Mouse (Mus musculus) hindbrain, embryonic 16.5 days (tissue): Measurements from ENCODE around the gene Grap2. TPM values are rescaled to one million over a fixed set of nuclear protein-coding genes. Genes with fewer than 3 reads are reported as not detected.

Experiments
- ATAC-seq: fragments of 200-750 bp; cut with Nextera tagmentation; 2 replicates; pipeline ENCODE4 v1.8.0; 2017; ENCODE audit warnings: moderate TSS enrichment, moderate library complexity
- H3K27ac ChIP-seq: fragments of 300-500 bp; sonication (generic); 2 replicates; pipeline ENCODE4 v1.5.1; 2014; ENCODE audit warnings: low read depth, mild to moderate bottlenecking, control low read depth, low read length, moderate library complexity
- H3K27me3 ChIP-seq: fragments of 300-500 bp; sonication (generic); replicated peaks from 2 replicates; pipeline ENCODE4 v1.6.1; 2014; ENCODE audit warnings: low read length; ENCODE audit not compliant: control insufficient read depth, insufficient read depth
- H3K36me3 ChIP-seq: fragments of 300-500 bp; sonication (generic); 2 replicates; pipeline ENCODE4 v1.6.1; 2014; ENCODE audit warnings: mild to moderate bottlenecking, low read length, moderate library complexity, mixed read lengths; ENCODE audit not compliant: control insufficient read depth, insufficient read depth
- H3K4me1 ChIP-seq: fragments of 300-500 bp; sonication (generic); 2 replicates; pipeline ENCODE4 v1.6.1; 2014; ENCODE audit warnings: low read depth, low read length; ENCODE audit not compliant: control insufficient read depth, insufficient read depth
- H3K4me2 ChIP-seq: fragments of 300-500 bp; sonication (generic); 2 replicates; pipeline ENCODE4 v1.6.1; 2014; ENCODE audit warnings: mild to moderate bottlenecking, low read length, control low read depth, moderate library complexity
- H3K4me3 ChIP-seq: fragments of 300-500 bp; sonication (generic); 2 replicates; pipeline ENCODE4 v1.5.1; 2014; ENCODE audit warnings: mild to moderate bottlenecking, low read length, control low read depth, moderate library complexity
- H3K9ac ChIP-seq: fragments of 300-500 bp; sonication (generic); 2 replicates; pipeline ENCODE4 v1.6.1; 2014; ENCODE audit warnings: low read depth, mild to moderate bottlenecking, control low read depth, low read length, moderate library complexity
- H3K9me3 ChIP-seq: fragments of 300-500 bp; sonication (generic); 2 replicates; pipeline ENCODE4 v1.6.1; 2014; ENCODE audit warnings: mild to moderate bottlenecking, low read length, moderate library complexity; ENCODE audit not compliant: control insufficient read depth
- WGBS: fragments of 180-500 bp; shearing (Covaris S2); extraction: QIAGEN DNeasy Blood & Tissue Kit; methylation state at CpG from one replicate; pipeline ENCODE4 v1.1.7; 2014; 5-methylcytosine and 5-hydroxymethylcytosine counted together
- microRNA-seq: library from miRNA; unstranded; fragments of <30 nt; microRNA quantifications from one replicate; pipeline ENCODE4, GENCODE M21; 2017
- polyA plus RNA-seq: library from polyadenylated mRNA; unstranded; fragments of >200 nt; fragmentation: Nextera tagmentation; extraction: Ambion mirVana; gene quantifications from 2 replicates; pipeline ENCODE4 v1.2.1, GENCODE M21; 2015

Grap2 gene
- polyA plus RNA-seq, 1 experiment from 2014 or later, result 0.31 TPM

- Histone ChIP-seq H3K4me1 (peaks cover 15% of the 10 kb centered on the region), H3K27ac (no peak overlapping the region), H3K9ac (peak overlapping the region; percentile 24; the same call in 1 of the 2 replicates), H3K27me3 (no peaks in the 10 kb centered on the region), H3K4me3 (no peak overlapping the region), H3K36me3 (no peaks in the 10 kb centered on the region), H3K4me2 (no peak overlapping the region), H3K9me3 (no peaks in the 10 kb centered on the region)
- ATAC-seq, result no peak
- 53% methylated on average over 5 of the region's 5 CpGs for WGBS
Observed at GRCm38 (mm10) chr15:80697564-80697963, 125.2 kb downstream of the Grap2 start.

GRCm38 (mm10) chr15:80701481-80702257, 129.3 kb downstream of the Grap2 start:
- Histone ChIP-seq H3K4me2 (no peak overlapping the region), H3K27me3 (no peaks in the 10 kb centered on the region), H3K9me3 (no peaks in the 10 kb centered on the region), H3K4me1 (peaks cover 6% of the 10 kb centered on the region; the same call in 1 of the 2 replicates), H3K4me3 (no peak overlapping the region), H3K36me3 (no peaks in the 10 kb centered on the region), H3K9ac (no peak overlapping the region), H3K27ac (no peak overlapping the region)
- no peak for ATAC-seq
- 73% methylated on average over 8 of the region's 8 CpGs for WGBS

Small RNAs within 50 kb of the gene (microRNA-seq; reads per million reads assigned to microRNA genes)
- gene Mir6957, result not detected

Other genes starting within 250 kb of the Grap2 start
- not detected in 2 replicates for gene Enthd1, start 7.4 kb upstream of the Grap2 start, polyA plus RNA-seq
- gene Fam83f, start 99.3 kb downstream of the Grap2 start, polyA plus RNA-seq, result 0.16 and 0.39 TPM in 2 replicates
- gene Tnrc6b, start 138.7 kb downstream of the Grap2 start, polyA plus RNA-seq, result 26.8 and 32.9 TPM in 2 replicates